Mouse (Mus musculus): Measurements from ENCODE around the gene Wwox. TPM values are rescaled to one million over a fixed set of nuclear protein-coding genes. Genes with fewer than 3 reads are reported as not detected.
A peak's percentile ranks its signal among the peaks of the same experiment; 100 is the strongest.

The Wwox gene
- polyA plus RNA-seq, 1 experiment from 2014 or later = 20.2 TPM

DNA sequence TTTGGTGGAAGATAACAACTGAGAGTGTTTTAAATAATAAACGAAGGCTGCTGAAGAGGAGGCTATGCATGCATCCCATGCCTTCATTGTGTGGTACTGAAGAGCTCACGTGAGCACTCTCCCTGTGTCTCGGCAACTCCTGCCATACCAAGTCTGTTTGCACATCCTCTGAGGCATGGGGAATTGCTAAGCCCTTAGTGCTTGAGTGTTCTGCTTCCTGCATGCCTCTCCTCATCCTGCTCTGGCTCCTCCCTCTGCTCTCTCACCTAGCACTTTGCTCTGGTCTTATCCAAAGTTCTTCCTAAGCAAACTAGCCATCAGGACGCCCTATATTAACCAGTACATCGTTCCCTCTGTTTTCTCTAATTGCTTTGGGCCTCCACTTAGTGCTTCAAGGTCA lies 463.1 kb downstream of the Wwox start:
- H3K9ac ChIP-seq (replicated peaks; ENCODE audit: low read length) = no peak overlapping the region
- no peak overlapping the region for H3K4me3 ChIP-seq (ENCODE audit: low read length)
- WGBS = 84% methylated on average over 5 of the region's 5 CpGs
- H3K36me3 ChIP-seq (ENCODE audit: insufficient read depth, low read length) = no peaks in the 10 kb centered on the region
- no peak for ATAC-seq (ENCODE audit: low FRiP score, low TSS enrichment)
- no peaks in the 10 kb centered on the region for H3K9me3 ChIP-seq (ENCODE audit: low read length)
- no peaks in the 10 kb centered on the region for H3K27me3 ChIP-seq (ENCODE audit: insufficient read depth, low read length)
- no peak overlapping the region for H3K27ac ChIP-seq (ENCODE audit: low read length)
- H3K4me1 ChIP-seq (ENCODE audit: insufficient read depth, low read length) = no peaks in the 10 kb centered on the region
- H3K4me2 ChIP-seq (replicated peaks; ENCODE audit: low read depth, low read length) = no peak overlapping the region

DNA sequence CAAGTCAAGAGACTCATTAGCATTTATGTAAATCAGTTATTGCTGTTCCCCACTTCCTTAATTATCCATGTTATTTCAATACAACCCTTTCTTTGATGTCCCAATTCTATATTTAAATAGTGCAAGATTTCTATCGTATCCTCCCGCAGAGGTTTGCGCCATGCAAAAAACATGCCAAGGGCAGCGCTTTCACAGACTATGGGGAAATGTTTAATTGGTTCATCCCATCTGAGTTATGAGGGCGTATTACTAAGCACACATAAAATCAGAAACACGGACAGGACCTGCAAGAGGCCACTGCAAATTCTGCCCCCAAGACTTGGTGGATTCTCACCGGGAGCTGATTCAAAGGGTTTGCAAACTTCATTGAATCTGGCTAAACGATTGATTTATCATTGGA lies 468.6 kb downstream of the Wwox start:
- WGBS = 91% methylated on average over 8 of the region's 8 CpGs
- H3K4me3 ChIP-seq (ENCODE audit: low read length) = no peak overlapping the region
- H3K27me3 ChIP-seq (ENCODE audit: insufficient read depth, low read length) = no peaks in the 10 kb centered on the region
- H3K27ac ChIP-seq (ENCODE audit: low read length) = no peak overlapping the region
- no peaks in the 10 kb centered on the region for H3K4me1 ChIP-seq (ENCODE audit: insufficient read depth, low read length)
- H3K9ac ChIP-seq (replicated peaks; ENCODE audit: low read length) = no peak overlapping the region
- H3K9me3 ChIP-seq (ENCODE audit: low read length) = no peaks in the 10 kb centered on the region
- ATAC-seq (ENCODE audit: low FRiP score, low TSS enrichment) = no peak
- H3K36me3 ChIP-seq (ENCODE audit: insufficient read depth, low read length) = no peaks in the 10 kb centered on the region
- H3K4me2 ChIP-seq (replicated peaks; ENCODE audit: low read depth, low read length) = no peak overlapping the region

DNA sequence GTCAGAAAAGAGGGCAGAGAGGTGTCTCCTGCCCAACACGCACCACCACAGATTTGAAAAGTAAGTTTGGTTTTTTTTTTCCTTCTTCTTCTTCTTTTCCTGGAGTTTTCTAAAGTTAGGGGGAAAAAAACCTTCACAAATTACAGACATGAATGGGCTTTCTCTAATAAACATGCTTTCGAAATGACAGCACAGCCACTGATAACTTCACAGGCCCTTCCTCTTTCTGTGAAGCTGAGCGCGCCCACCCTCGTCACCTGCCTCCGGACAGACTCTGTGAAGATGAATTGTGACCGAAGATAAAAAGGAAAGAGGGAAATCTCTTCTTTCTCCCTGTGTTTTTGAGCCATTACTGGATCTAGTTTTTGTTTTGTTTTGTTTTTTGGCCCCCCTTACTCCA lies 469.1 kb downstream of the Wwox start:
- H3K4me1 ChIP-seq (ENCODE audit: insufficient read depth, low read length) = no peaks in the 10 kb centered on the region
- H3K9me3 ChIP-seq (ENCODE audit: low read length) = no peaks in the 10 kb centered on the region
- no peak overlapping the region for H3K4me2 ChIP-seq (replicated peaks; ENCODE audit: low read depth, low read length)
- ATAC-seq (ENCODE audit: low FRiP score, low TSS enrichment) = no peak
- H3K4me3 ChIP-seq (ENCODE audit: low read length) = no peak overlapping the region
- H3K9ac ChIP-seq (replicated peaks; ENCODE audit: low read length) = no peak overlapping the region
- 82% methylated on average over 7 of the region's 7 CpGs for WGBS
- H3K27ac ChIP-seq (ENCODE audit: low read length) = no peak overlapping the region
- H3K36me3 ChIP-seq (ENCODE audit: insufficient read depth, low read length) = no peaks in the 10 kb centered on the region
- H3K27me3 ChIP-seq (ENCODE audit: insufficient read depth, low read length) = no peaks in the 10 kb centered on the region

DNA sequence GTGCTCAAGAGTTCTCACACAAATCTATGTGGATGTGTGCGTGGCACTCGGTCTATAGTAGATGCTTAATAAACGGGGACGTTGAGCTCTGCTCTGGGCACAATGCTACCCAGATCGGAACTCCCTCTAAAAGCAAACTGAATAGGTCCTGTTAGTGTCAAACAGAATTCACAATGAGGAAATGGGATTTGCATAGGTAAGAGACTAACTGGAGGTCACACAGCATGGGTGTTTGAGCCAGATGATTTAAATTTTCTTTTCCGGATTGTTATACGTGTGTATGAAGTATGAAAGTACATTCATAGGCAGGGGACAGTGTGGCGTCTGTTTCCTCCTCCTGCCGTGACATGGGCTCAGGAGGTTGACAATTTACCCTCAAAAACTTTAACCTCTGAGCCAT lies 469.7 kb downstream of the Wwox start:
- H3K4me3 ChIP-seq (ENCODE audit: low read length) = no peak overlapping the region
- H3K27me3 ChIP-seq (ENCODE audit: insufficient read depth, low read length) = no peaks in the 10 kb centered on the region
- no peak for ATAC-seq (ENCODE audit: low FRiP score, low TSS enrichment)
- no peak overlapping the region for H3K9ac ChIP-seq (replicated peaks; ENCODE audit: low read length)
- no peaks in the 10 kb centered on the region for H3K4me1 ChIP-seq (ENCODE audit: insufficient read depth, low read length)
- H3K36me3 ChIP-seq (ENCODE audit: insufficient read depth, low read length) = no peaks in the 10 kb centered on the region
- no peaks in the 10 kb centered on the region for H3K9me3 ChIP-seq (ENCODE audit: low read length)
- no peak overlapping the region for H3K27ac ChIP-seq (ENCODE audit: low read length)
- H3K4me2 ChIP-seq (replicated peaks; ENCODE audit: low read depth, low read length) = no peak overlapping the region
- 87% methylated on average over 9 of the region's 9 CpGs for WGBS

DNA sequence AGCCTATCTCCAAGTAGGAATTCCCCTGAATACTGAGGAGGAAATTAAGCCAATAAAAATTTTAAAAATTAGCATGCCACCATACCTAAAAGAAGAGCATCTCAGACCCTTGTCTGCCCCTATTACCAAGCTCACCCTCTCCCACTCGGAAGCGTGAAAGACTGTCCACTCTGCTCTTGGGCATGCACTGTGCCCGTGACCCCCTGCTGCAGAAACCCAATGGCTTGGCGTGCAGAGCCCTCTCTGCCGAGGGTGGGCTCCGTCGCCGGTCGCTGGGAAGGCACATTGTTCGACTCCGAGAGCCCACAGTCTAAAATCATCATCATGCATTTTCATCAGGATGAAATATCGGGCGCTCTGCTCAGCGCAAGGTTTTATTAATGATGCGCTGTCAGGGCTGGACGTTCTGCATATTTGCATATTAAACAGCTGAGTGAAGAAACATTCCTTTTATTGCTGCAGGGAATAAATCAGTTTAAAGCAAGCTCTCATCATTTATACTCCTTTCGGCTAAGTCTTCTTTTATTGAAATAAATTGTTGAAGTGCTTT lies 471.7 kb downstream of the Wwox start:
- no peak overlapping the region for H3K4me3 ChIP-seq (ENCODE audit: low read length)
- ATAC-seq (ENCODE audit: low FRiP score, low TSS enrichment) = no peak
- WGBS = 73% methylated on average over 17 of the region's 17 CpGs
- H3K9me3 ChIP-seq (ENCODE audit: low read length) = no peaks in the 10 kb centered on the region
- no peak overlapping the region for H3K4me2 ChIP-seq (replicated peaks; ENCODE audit: low read depth, low read length)
- H3K27me3 ChIP-seq (ENCODE audit: insufficient read depth, low read length) = no peaks in the 10 kb centered on the region
- no peak overlapping the region for H3K27ac ChIP-seq (ENCODE audit: low read length)
- no peaks in the 10 kb centered on the region for H3K36me3 ChIP-seq (ENCODE audit: insufficient read depth, low read length)
- peaks cover 5% of the 10 kb centered on the region for H3K4me1 ChIP-seq (ENCODE audit: insufficient read depth, low read length)
- no peak overlapping the region for H3K9ac ChIP-seq (replicated peaks; ENCODE audit: low read length)

GRCm38 (mm10) chr8:114923629-114924028 lies 484.2 kb downstream of the Wwox start:
- Histone ChIP-seq H3K36me3 (ENCODE audit: insufficient read depth, low read length) (no peaks in the 10 kb centered on the region), H3K4me3 (ENCODE audit: low read length) (no peak overlapping the region), H3K9ac (replicated peaks; ENCODE audit: low read length) (no peak overlapping the region), H3K4me1 (ENCODE audit: insufficient read depth, low read length) (peaks cover 12% of the 10 kb centered on the region), H3K27me3 (ENCODE audit: insufficient read depth, low read length) (no peaks in the 10 kb centered on the region), H3K27ac (ENCODE audit: low read length) (no peak overlapping the region), H3K4me2 (replicated peaks; ENCODE audit: low read depth, low read length) (no peak overlapping the region), H3K9me3 (ENCODE audit: low read length) (no peaks in the 10 kb centered on the region)
- ATAC-seq (ENCODE audit: low FRiP score, low TSS enrichment) = no peak
- WGBS = 78% methylated on average over 7 of the region's 7 CpGs

- ATAC-seq (ENCODE audit: low FRiP score, low TSS enrichment) = 0 out of 2 replicates have a peak, but pooled peaks have one; percentile 24
- 24% methylated on average over 8 of the region's 8 CpGs for WGBS
- H3K27ac ChIP-seq (ENCODE audit: low read length) = no peak overlapping the region
These were observed 488.0 kb downstream of the Wwox start for GRCm38 (mm10) chr8:114927412-114927811.

DNA sequence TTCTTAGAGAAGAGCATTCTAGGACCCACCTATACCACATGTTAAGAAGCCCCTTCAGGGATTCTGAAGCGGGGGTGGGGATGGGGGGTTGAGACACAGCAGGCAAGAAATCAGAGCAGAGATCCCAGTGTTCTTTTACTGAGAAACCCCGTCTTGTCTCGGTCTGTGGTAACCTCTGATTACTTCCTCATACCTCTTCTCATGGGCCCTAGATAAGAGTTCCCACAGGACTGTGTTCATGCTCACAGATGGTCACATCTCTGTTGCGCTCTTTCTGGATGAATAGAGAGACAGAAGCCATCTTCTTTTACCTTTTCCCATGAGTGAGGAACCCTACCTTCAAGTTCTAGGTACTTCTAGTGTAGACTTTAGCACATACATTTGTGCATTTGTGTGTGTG lies 488.5 kb downstream of the Wwox start:
- Histone ChIP-seq H3K9ac (replicated peaks; ENCODE audit: low read length) (no peak overlapping the region), H3K27ac (ENCODE audit: low read length) (no peak overlapping the region), H3K9me3 (ENCODE audit: low read length) (no peaks in the 10 kb centered on the region), H3K4me3 (ENCODE audit: low read length) (no peak overlapping the region), H3K27me3 (ENCODE audit: insufficient read depth, low read length) (no peaks in the 10 kb centered on the region), H3K36me3 (ENCODE audit: insufficient read depth, low read length) (no peaks in the 10 kb centered on the region), H3K4me1 (ENCODE audit: insufficient read depth, low read length) (peaks cover 26% of the 10 kb centered on the region), H3K4me2 (replicated peaks; ENCODE audit: low read depth, low read length) (no peak overlapping the region)
- 72% methylated on average over 4 of the region's 4 CpGs for WGBS
- no peak for ATAC-seq (ENCODE audit: low FRiP score, low TSS enrichment)

More at GRCm38 (mm10) chr8:114927412-114927811, 488.0 kb downstream of the Wwox start:
- Histone ChIP-seq H3K27me3 (ENCODE audit: insufficient read depth, low read length) (no peaks in the 10 kb centered on the region), H3K9ac (replicated peaks; ENCODE audit: low read length) (no peak overlapping the region), H3K9me3 (ENCODE audit: low read length) (no peaks in the 10 kb centered on the region), H3K4me2 (replicated peaks; ENCODE audit: low read depth, low read length) (no peak overlapping the region), H3K4me1 (ENCODE audit: insufficient read depth, low read length) (peaks cover 22% of the 10 kb centered on the region), H3K4me3 (ENCODE audit: low read length) (no peak overlapping the region), H3K36me3 (ENCODE audit: insufficient read depth, low read length) (no peaks in the 10 kb centered on the region)

DNA sequence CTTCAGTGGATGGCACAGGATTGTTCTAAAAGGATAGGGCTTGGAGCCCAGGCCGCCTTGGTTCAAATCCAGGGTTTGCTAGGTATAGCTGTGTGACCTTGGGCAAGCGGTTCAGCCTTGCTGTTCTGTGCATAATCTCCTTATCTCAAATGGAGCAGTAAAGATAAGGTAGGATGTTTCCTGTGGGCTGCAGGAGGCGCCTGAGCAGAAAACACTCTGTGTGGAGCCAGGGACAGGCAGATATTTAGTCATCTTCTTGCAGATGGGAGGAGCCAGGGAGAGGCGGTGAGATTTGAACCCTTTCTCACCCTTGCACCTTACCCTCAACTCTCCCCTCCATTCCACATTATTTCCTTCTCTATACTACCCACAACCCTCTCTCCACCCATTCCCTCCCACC lies 490.1 kb downstream of the Wwox start:
- Histone ChIP-seq H3K9me3 (ENCODE audit: low read length) (no peaks in the 10 kb centered on the region; the same call in 1 of the 2 replicates), H3K36me3 (ENCODE audit: insufficient read depth, low read length) (no peaks in the 10 kb centered on the region), H3K27ac (ENCODE audit: low read length) (no peak overlapping the region), H3K4me1 (ENCODE audit: insufficient read depth, low read length) (peaks cover 26% of the 10 kb centered on the region), H3K9ac (replicated peaks; ENCODE audit: low read length) (no peak overlapping the region), H3K4me3 (ENCODE audit: low read length) (no peak overlapping the region), H3K27me3 (ENCODE audit: insufficient read depth, low read length) (no peaks in the 10 kb centered on the region), H3K4me2 (replicated peaks; ENCODE audit: low read depth, low read length) (no peak overlapping the region)
- WGBS = 88% methylated on average over 4 of the region's 4 CpGs
- no peak for ATAC-seq (ENCODE audit: low FRiP score, low TSS enrichment)

- no peak; the same call in 1 of the 2 replicates for ATAC-seq (ENCODE audit: low FRiP score, low TSS enrichment)
- Histone ChIP-seq H3K9ac (replicated peaks; ENCODE audit: low read length) (no peak overlapping the region), H3K4me1 (ENCODE audit: insufficient read depth, low read length) (peaks cover 21% of the 10 kb centered on the region), H3K27ac (ENCODE audit: low read length) (no peak overlapping the region), H3K4me2 (replicated peaks; ENCODE audit: low read depth, low read length) (peak overlapping the region; percentile 22), H3K4me3 (ENCODE audit: low read length) (no peak overlapping the region), H3K9me3 (ENCODE audit: low read length) (no peaks in the 10 kb centered on the region; the same call in 1 of the 2 replicates), H3K27me3 (ENCODE audit: insufficient read depth, low read length) (no peaks in the 10 kb centered on the region), H3K36me3 (ENCODE audit: insufficient read depth, low read length) (no peaks in the 10 kb centered on the region)
- 40% methylated on average over 18 of the region's 18 CpGs for WGBS
These were observed 492.7 kb downstream of the Wwox start for GRCm38 (mm10) chr8:114932071-114932630.

Data from kidney, embryonic 16.5 days (tissue).